Mouse (Mus musculus) intestine, embryonic 14.5 days (tissue): ENCODE results near the gene Polr1e. TPM values are rescaled to one million over a fixed set of nuclear protein-coding genes. Genes with fewer than 3 reads are reported as not detected.
A peak's percentile ranks its signal among the peaks of the same experiment; 100 is the strongest.
"Not testable (repeated sequence)": the region's sequence is repeated elsewhere in the genome, so short reads cannot be mapped to it uniquely, and the experiment has no call there.

Experiments
- ATAC-seq: fragments of 200-750 bp; cut with Nextera tagmentation; replicated peaks from 2 replicates; pipeline ENCODE4 v1.8.0; 2017; ENCODE audit warnings: low read depth, moderate number of reproducible peaks, moderate TSS enrichment, moderate library complexity; ENCODE audit not compliant: low FRiP score, low TSS enrichment
- DNase-seq: peaks from one replicate; pipeline ENCODE4 v3.0.0-alpha.2; 2018; ENCODE audit warnings: low spot score
- H3K27ac ChIP-seq: fragments of 300-500 bp; sonication (generic); 2 replicates; pipeline ENCODE4 v1.5.1; 2014; ENCODE audit warnings: low read depth, mild to moderate bottlenecking, control low read depth
- H3K27me3 ChIP-seq: fragments of 300-500 bp; sonication (generic); replicated peaks from 2 replicates; pipeline ENCODE4 v1.6.1; 2014; ENCODE audit warnings: low read length, control low read depth; ENCODE audit not compliant: control insufficient read depth, insufficient read depth
- H3K36me3 ChIP-seq: fragments of 300-500 bp; sonication (generic); 2 replicates; pipeline ENCODE4 v1.6.1; 2014; ENCODE audit warnings: low read length, control low read depth; ENCODE audit not compliant: control insufficient read depth, insufficient read depth
- H3K4me1 ChIP-seq: fragments of 300-500 bp; sonication (generic); replicated peaks from 2 replicates; pipeline ENCODE4 v1.6.1; 2014; ENCODE audit warnings: low read length, control low read depth, mixed read lengths; ENCODE audit not compliant: control insufficient read depth, insufficient read depth
- H3K4me2 ChIP-seq: fragments of 300-500 bp; sonication (generic); 2 replicates; pipeline ENCODE4 v1.6.1; 2014; ENCODE audit warnings: low read length
- H3K4me3 ChIP-seq: fragments of 300-500 bp; sonication (generic); 2 replicates; pipeline ENCODE4 v1.5.1; 2014; ENCODE audit warnings: low read depth, low read length, control low read depth, mixed read lengths
- H3K9ac ChIP-seq: fragments of 300-500 bp; sonication (generic); 2 replicates; pipeline ENCODE4 v1.6.1; 2014; ENCODE audit warnings: mild to moderate bottlenecking, low read length
- H3K9me3 ChIP-seq: fragments of 300-500 bp; sonication (generic); 2 replicates; pipeline ENCODE4 v1.6.1; 2016; ENCODE audit warnings: low read length, control low read depth; ENCODE audit not compliant: control insufficient read depth
- WGBS: fragments of 180-500 bp; shearing (Covaris S2); extraction: QIAGEN DNeasy Blood & Tissue Kit; methylation state at CpG from one replicate; pipeline ENCODE4 v1.1.7; 2014; 5-methylcytosine and 5-hydroxymethylcytosine counted together
- polyA plus RNA-seq: library from polyadenylated mRNA; unstranded; fragments of >200 nt; fragmentation: Nextera tagmentation; extraction: Ambion mirVana; gene quantifications from 2 replicates; pipeline ENCODE4 v1.2.1, GENCODE M21; 2014

Polr1e gene
- polyA plus RNA-seq, 1 experiment from 2014 or later = 44.8 TPM

DNA sequence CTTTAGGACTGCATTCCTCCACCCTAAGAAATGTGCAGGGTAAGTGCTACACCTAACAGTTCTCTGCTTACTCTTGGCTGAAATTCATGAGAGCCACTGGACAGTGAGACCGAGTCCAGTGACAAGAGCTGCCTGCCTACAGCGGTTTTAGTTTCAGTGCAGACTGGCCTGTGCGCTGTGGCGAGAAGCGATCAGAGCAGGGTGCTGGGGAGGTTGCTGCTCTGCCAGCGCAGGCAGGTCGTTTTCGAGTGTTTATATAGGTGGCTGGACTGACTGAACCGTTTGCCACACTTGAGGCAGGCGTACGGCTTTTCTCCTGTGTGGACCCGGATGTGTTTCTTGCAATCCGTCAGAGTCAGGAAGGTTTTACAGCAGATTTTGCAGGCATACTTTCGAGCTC, 25.2 kb upstream of the Polr1e start:
- H3K9me3 ChIP-seq, H3K4me1 ChIP-seq, DNase-seq, H3K4me2 ChIP-seq, H3K27ac ChIP-seq, ATAC-seq, H3K4me3 ChIP-seq, H3K9ac ChIP-seq, H3K27me3 ChIP-seq: not testable (repeated sequence)
- peaks cover 55% of the 10 kb centered on the region for H3K36me3 ChIP-seq
- WGBS = 72% methylated on average over 14 of the region's 14 CpGs

DNA sequence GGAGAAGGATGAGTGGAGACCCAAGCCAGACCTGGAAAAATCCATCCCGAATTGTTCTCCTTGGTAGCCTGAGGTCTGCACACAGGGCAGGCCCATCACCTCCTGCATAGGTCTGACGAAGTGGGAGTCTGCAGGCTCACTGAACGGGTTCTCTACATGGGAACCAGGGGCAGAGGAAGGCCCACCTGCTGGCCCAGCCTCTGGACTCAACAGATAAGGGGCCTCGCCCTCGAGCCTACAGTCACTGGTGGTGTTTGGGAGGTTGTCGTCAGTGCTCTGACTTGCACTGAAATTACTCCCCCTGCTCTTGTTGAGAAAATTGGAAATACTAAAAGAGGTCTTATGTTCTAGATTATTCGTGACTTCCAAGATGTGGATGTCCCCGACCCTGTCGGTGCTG, 24.5 kb upstream of the Polr1e start:
- 89% methylated on average over 9 of the region's 9 CpGs for WGBS

DNA sequence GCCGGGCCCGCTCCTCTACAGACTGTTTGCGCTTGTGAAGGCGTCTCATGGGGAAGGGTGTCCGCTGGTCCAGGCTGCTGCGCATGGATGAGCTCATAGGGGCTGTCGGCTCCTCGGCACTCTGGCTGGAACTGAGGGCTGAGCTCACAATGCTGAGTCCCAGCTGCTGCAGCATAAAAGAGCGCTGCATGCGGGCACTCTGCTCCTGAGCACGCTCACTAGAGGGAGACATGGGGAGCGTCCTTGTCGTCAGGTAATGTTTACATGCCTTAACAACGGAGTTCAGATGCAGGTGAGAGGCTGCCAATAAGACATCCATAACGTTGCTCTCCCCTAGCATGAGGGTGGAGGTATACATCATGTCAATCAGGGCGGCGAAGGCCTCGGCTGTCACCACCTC, 23.6 kb upstream of the Polr1e start:
- 84% methylated on average over 18 of the region's 18 CpGs for WGBS
- no peak for DNase-seq
- H3K4me3 ChIP-seq = no peak overlapping the region

More for the DNA sequence above, 24.5 kb upstream of the Polr1e start:
- H3K4me3 ChIP-seq = no peak overlapping the region
- no peaks in the 10 kb centered on the region for H3K27me3 ChIP-seq
- no peak overlapping the region for H3K27ac ChIP-seq
- no peaks in the 10 kb centered on the region for H3K9me3 ChIP-seq
- H3K4me2 ChIP-seq = no peak overlapping the region
- DNase-seq (no peak), ATAC-seq (no peak)
- no peak overlapping the region for H3K9ac ChIP-seq
- no peaks in the 10 kb centered on the region for H3K4me1 ChIP-seq
- H3K36me3 ChIP-seq = peaks cover 48% of the 10 kb centered on the region

DNA sequence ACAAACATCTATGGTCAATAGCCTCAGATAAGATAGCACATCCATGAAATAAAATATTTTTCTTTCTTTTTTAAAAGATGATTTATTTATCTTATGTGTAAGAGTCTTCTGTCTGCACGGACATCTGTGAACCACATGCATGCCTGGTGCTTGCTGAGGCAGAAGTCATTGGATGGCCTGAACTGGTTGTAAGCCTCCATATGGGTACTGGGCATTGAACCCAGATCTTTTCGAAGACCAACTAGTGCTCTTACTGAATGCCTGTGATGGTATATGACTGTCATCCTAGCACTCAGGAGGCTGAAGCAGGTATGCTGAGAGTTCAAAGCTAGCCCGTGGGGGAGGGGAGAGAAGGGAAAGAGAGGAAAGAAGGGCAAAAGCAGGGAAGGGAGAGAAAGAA, 20.3 kb upstream of the Polr1e start:
- 84% methylated on average over 3 of the region's 3 CpGs for WGBS
- Histone ChIP-seq H3K4me1 (no peaks in the 10 kb centered on the region), H3K27ac (no peak overlapping the region), H3K4me3 (no peak overlapping the region), H3K9me3 (no peaks in the 10 kb centered on the region), H3K27me3 (no peaks in the 10 kb centered on the region), H3K9ac (no peak overlapping the region), H3K4me2 (no peak overlapping the region), H3K36me3 (peaks cover 17% of the 10 kb centered on the region)
- DNase-seq (no peak), ATAC-seq (no peak)

More for the DNA sequence above, 23.6 kb upstream of the Polr1e start:
- H3K27ac ChIP-seq = no peak overlapping the region
- no peak for ATAC-seq
- H3K4me1 ChIP-seq = no peaks in the 10 kb centered on the region
- H3K9me3 ChIP-seq = no peaks in the 10 kb centered on the region
- H3K27me3 ChIP-seq = no peaks in the 10 kb centered on the region
- peaks cover 39% of the 10 kb centered on the region for H3K36me3 ChIP-seq
- H3K4me2 ChIP-seq = no peak overlapping the region
- no peak overlapping the region for H3K9ac ChIP-seq

DNA sequence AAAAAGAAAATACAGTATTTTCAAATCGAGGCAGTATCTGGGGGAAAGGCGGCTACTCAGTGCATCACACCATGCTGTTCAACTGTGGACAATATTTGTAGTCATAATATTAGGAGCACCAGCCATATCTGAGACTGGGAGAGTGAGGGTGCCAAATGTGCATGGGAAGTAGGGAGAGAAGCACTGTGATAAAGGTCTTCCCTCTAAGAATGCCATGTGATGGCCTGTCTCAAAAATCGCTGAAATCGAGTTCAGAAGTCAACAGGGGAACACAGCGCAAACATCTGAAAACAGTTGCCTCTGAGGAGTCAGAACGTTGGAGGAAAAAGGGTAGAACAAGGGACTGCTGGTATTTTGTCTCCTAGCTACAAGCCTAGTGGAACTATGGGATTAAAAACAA, 18.4 kb upstream of the Polr1e start:
- Histone ChIP-seq H3K9me3 (no peaks in the 10 kb centered on the region), H3K4me3 (no peak overlapping the region), H3K9ac (no peak overlapping the region), H3K36me3 (0 out of 2 replicates have a peak, but pooled peaks cover 6% of the 10 kb centered on the region), H3K4me2 (no peak overlapping the region), H3K27ac (no peak overlapping the region), H3K27me3 (no peaks in the 10 kb centered on the region), H3K4me1 (no peaks in the 10 kb centered on the region)
- DNase-seq (no peak), ATAC-seq (no peak)
- 88% methylated on average over 6 of the region's 6 CpGs for WGBS

DNA sequence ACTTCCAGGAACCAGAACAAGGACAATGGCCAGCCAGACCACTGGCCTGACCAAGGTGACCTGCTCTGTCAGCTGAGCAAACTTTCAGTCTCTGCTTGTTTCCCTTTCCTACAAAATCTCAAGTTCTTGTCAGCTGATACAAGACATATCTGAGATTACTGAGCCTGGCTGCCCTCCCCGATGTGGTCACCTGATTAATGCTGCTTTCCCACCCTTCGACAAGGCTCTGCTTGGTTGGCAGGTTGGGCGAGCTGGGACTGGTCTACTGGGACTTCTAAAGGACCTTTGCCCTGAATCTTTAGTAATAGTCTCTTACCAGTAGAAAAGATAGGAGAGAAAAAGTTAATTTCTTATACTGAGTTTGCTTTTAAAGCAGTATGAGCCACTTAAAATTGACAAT, 12.9 kb upstream of the Polr1e start:
- peaks cover 9% of the 10 kb centered on the region for H3K4me1 ChIP-seq
- 81% methylated on average over 3 of the region's 3 CpGs for WGBS
- ATAC-seq (no peak), DNase-seq (no peak)
- no peaks in the 10 kb centered on the region for H3K9me3 ChIP-seq
- H3K9ac ChIP-seq = no peak overlapping the region
- 0 out of 2 replicates have a peak, but pooled peaks cover 4% of the 10 kb centered on the region for H3K36me3 ChIP-seq
- H3K27me3 ChIP-seq = no peaks in the 10 kb centered on the region
- H3K4me3 ChIP-seq = no peak overlapping the region
- H3K27ac ChIP-seq = no peak overlapping the region
- no peak overlapping the region for H3K4me2 ChIP-seq

DNA sequence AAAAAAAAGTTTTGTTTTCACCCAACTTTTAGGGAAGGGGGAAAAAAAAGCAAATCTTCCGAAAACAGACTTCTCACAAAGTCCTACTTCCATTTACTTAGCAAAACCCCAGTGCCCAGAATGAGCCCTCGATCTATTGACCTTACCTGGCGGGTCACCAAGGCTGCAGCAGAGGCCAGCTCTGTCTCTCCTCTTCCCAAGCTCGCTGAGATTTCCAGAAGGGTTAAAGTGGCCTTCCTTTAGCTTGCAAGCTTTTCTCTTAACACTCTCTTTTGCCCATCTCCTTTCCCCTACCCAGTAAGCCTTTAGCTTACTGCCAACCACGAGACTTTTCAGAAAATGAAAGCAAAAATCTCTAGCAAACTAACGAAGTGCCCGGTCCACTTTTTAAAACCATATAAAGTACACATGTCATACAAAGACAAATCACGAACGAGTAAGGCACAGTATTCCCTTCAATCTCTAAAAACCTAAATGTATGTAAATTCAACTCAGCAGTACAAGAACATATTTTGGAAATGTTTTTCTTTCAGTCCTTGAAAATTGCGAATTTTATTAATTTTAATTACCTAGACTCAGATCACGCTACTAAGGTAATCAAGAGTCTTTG, 7.5 kb upstream of the Polr1e start:
- Histone ChIP-seq H3K27ac (peak overlapping the region; percentile 94; the same call in 1 of the 2 replicates), H3K4me3 (peak overlapping the region; percentile 73), H3K27me3 (no peaks in the 10 kb centered on the region), H3K4me2 (peak overlapping the region; percentile 89), H3K4me1 (peaks cover 21% of the 10 kb centered on the region), H3K9ac (peak overlapping the region; percentile 79), H3K9me3 (no peaks in the 10 kb centered on the region), H3K36me3 (no peaks in the 10 kb centered on the region)
- no peak for DNase-seq
- ATAC-seq = no peak
- 10% methylated on average over 11 of the region's 11 CpGs for WGBS

DNA sequence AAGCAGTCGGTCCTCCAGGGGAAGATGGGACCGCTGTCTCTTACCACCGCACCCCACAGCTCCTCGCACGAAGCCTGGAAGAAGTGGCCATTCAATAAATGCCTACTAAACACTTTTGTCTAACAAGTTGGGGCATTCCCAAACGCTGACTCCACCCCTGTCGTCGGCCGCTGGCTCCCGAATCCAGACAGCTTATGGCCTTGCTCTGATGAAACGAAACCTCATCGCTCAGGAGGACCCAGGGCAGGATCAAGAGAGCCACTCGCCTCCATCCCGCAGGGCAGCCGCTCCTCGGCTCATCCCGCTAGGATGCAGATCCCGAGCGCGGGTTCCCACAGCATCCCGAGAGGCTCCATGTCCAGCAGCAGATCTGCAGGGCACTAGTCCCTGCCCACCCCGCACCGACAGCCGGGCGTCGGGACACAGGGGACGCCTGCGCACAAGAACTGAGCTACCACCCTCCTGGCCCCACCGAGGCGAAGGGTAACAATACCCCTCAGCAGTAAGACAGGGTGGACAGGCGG, 6.7 kb upstream of the Polr1e start:
- no peak for DNase-seq
- Histone ChIP-seq H3K9me3 (no peaks in the 10 kb centered on the region), H3K9ac (peak overlapping the region; percentile 79), H3K4me2 (peak overlapping the region; percentile 89), H3K4me3 (peak overlapping the region; percentile 73), H3K27me3 (no peaks in the 10 kb centered on the region), H3K36me3 (no peaks in the 10 kb centered on the region), H3K4me1 (peaks cover 21% of the 10 kb centered on the region), H3K27ac (peak overlapping the region; percentile 94)
- WGBS = under 1% methylated on average over 31 of the region's 31 CpGs
- ATAC-seq = peak; percentile 75
